Mouse (Mus musculus) gastrocnemius, postnatal 14 days (tissue): ENCODE measurements around the gene Vmn1r227. TPM values are rescaled to one million over a fixed set of nuclear protein-coding genes. Genes with fewer than 3 reads are reported as not detected.

ENCODE experiments used
- DNase-seq: peaks from one replicate; pipeline ENCODE4 v3.0.0; 2021; ENCODE audit warnings: mixed read lengths
- intact Hi-C: fragments of 180-260 bp; cut with DNase I; formaldehyde crosslinking; loops from one replicate; pipeline ENCODE4 v1.15.1; 2025; ENCODE audit warnings: low total_unique reads
- long read RNA-seq, 2 experiments: library from polyadenylated mRNA; stranded (forward); transcript quantifications; one replicate each; pipeline ENCODE4 v2.0.0; 2021
- total RNA-seq, 2 experiments: library from RNA; stranded (reverse); gene quantifications; 2 replicates each; pipeline ENCODE4 v1.2.3; 2021

Vmn1r227 gene
- total RNA-seq = not detected
- long read RNA-seq, experiment 1 = 0 reads
- long read RNA-seq, experiment 2 = 0 reads

DNA sequence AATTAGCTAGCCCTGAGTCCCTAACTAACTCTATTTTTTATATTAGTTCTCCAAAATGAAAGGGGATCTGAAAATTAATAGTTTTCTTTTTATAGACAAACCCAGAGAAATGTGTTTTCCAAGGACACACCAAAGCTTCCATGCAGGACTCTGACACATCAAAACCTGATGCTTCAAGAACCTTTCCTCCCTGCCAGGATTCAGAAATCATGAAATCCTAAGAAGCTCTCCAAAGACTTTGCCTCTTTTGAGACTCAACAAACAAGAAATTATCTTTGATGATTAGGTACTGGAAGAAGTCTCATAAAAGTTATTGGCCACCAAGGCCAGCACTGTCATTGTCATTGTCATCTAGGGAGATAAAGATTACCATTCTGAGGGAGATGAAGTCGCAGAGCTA lies at the start of gene Vmn1r227:
Vmn1r227 (plus strand) TSS at position 301 of the 400 bp plus-strand sequence.
- intact Hi-C loops = no loop called here
- no peak for DNase-seq

GRCm38 (mm10) chr17:20682543-20682942 lies 47.1 kb upstream of the Vmn1r227 start, which contains the start of gene Vmn1r226:
Vmn1r226 (plus strand) TSS chr17:20682843.
- no peak for DNase-seq
- intact Hi-C loops = no loop called here

DNA sequence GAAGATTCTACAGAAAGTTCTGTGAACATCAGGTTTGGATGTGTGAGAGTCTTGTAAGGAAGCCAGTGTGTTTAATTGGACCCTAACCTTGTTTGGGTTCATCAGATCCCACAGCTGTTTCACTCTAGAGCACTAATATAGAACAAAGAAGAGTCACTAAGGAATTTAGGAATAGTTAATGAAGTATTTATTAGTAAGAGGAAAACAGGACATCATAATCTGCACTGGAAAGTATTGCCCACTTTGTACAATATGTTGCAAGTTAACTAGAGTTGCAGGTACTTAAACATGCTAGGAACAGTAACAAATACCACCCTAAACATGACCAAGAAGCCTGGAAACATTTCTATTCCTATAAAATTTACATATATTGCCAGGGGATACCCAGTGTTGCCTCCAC lies 56.4 kb downstream of the Vmn1r227 start, which contains the start of gene Vmn1r228:
Vmn1r228 (minus strand) TSS at position 101 of the 400 bp plus-strand sequence.
- no peak for DNase-seq
- intact Hi-C loops = no loop called here

Other genes starting within 250 kb of the Vmn1r227 start
- not detected for gene Vmn2r108, start 248.5 kb upstream of the Vmn1r227 start, total RNA-seq
- not detected for gene Vmn1r225, start 231.7 kb upstream of the Vmn1r227 start, total RNA-seq
- gene Vmn2r109, start 165.1 kb upstream of the Vmn1r227 start, total RNA-seq = not detected
- gene Vmn2r110, start 133.4 kb upstream of the Vmn1r227 start, total RNA-seq = not detected
- not detected for gene Fpr-rs3, start 105.0 kb upstream of the Vmn1r227 start, total RNA-seq
- gene Vmn1r226, start 47.0 kb upstream of the Vmn1r227 start, total RNA-seq = not detected
- not detected for gene Vmn1r228, start 56.3 kb downstream of the Vmn1r227 start, total RNA-seq
- gene Vmn1r229, start 81.7 kb downstream of the Vmn1r227 start, total RNA-seq = not detected
- gene Vmn1r230, start 110.6 kb downstream of the Vmn1r227 start, total RNA-seq = not detected
- gene Vmn1r231, start 175.2 kb downstream of the Vmn1r227 start, total RNA-seq = not detected
- gene Vmn1r232, start 189.9 kb downstream of the Vmn1r227 start, total RNA-seq = not detected
- 100 to 1,000 TPM; 124 to 125 TPM for gene Ppp2r1a, start 215.5 kb downstream of the Vmn1r227 start, total RNA-seq